Mouse (Mus musculus) forebrain, embryonic 10.5 days (tissue): ENCODE results near the gene Gtf2h4. TPM values are rescaled to one million over a fixed set of nuclear protein-coding genes. Genes with fewer than 3 reads are reported as not detected.
A peak's percentile ranks its signal among the peaks of the same experiment; 100 is the strongest.

ENCODE experiments used
- DNase-seq: peaks from one replicate; pipeline ENCODE4 v3.0.0-alpha.2; 2017; ENCODE audit warnings: low spot score; ENCODE audit errors: extremely low spot score
- H3K27ac ChIP-seq: fragments of 300-500 bp; sonication (generic); 2 replicates; pipeline ENCODE4 v1.5.1; 2016; ENCODE audit warnings: mild to moderate bottlenecking
- H3K27me3 ChIP-seq: fragments of 300-500 bp; sonication (generic); 2 replicates; pipeline ENCODE4 v1.6.1; 2016; ENCODE audit warnings: mild to moderate bottlenecking; ENCODE audit not compliant: poor library complexity, severe bottlenecking
- H3K36me3 ChIP-seq: fragments of 300-500 bp; sonication (generic); replicated peaks from 2 replicates; pipeline ENCODE4 v1.6.1; 2016; ENCODE audit warnings: mild to moderate bottlenecking, moderate library complexity
- H3K4me1 ChIP-seq: fragments of 300-500 bp; sonication (generic); 2 replicates; pipeline ENCODE4 v1.6.1; 2016
- H3K4me3 ChIP-seq: fragments of 300-500 bp; sonication (generic); 2 replicates; pipeline ENCODE4 v1.5.1; 2016; ENCODE audit warnings: mild to moderate bottlenecking, moderate library complexity
- H3K9me3 ChIP-seq: fragments of 300-500 bp; sonication (generic); 2 replicates; pipeline ENCODE4 v1.6.1; 2016; ENCODE audit warnings: mild to moderate bottlenecking, moderate library complexity
- WGBS: fragments of 180-500 bp; shearing (Covaris S2); methylation state at CpG from one replicate; pipeline ENCODE4 v1.1.7; 2016; 5-methylcytosine and 5-hydroxymethylcytosine counted together
- polyA plus RNA-seq: library from polyadenylated mRNA; unstranded; fragments of >200 nt; fragmentation: Nextera tagmentation; extraction: Ambion mirVana; gene quantifications from 2 replicates; pipeline ENCODE4 v1.2.1, GENCODE M21; 2016

Gene Gtf2h4
- polyA plus RNA-seq, 1 experiment from 2014 or later: 59.3 TPM

- Histone ChIP-seq H3K36me3 (peaks cover 94% of the 10 kb centered on the region), H3K4me1 (peaks cover 10% of the 10 kb centered on the region), H3K4me3 (no peak overlapping the region), H3K9me3 (peaks cover 10% of the 10 kb centered on the region), H3K27ac (no peak overlapping the region), H3K27me3 (peaks cover 1% of the 10 kb centered on the region; the same call in 1 of the 2 replicates)
- no peak for DNase-seq
- 86% methylated on average over 4 of the region's 4 CpGs for WGBS
These were observed 18.8 kb upstream of the Gtf2h4 start for GRCm38 (mm10) chr17:35692368-35692767.

GRCm38 (mm10) chr17:35691811-35692210, 18.3 kb upstream of the Gtf2h4 start:
- no peak for DNase-seq
- Histone ChIP-seq H3K27me3 (no peaks in the 10 kb centered on the region), H3K36me3 (peaks cover 99% of the 10 kb centered on the region), H3K4me1 (peaks cover 4% of the 10 kb centered on the region), H3K9me3 (peaks cover 10% of the 10 kb centered on the region), H3K27ac (no peak overlapping the region), H3K4me3 (no peak overlapping the region; the same call in 1 of the 2 replicates)
- 88% methylated on average over 4 of the region's 4 CpGs for WGBS

- Histone ChIP-seq H3K27me3 (no peaks in the 10 kb centered on the region), H3K9me3 (peaks cover 2% of the 10 kb centered on the region; the same call in 1 of the 2 replicates), H3K36me3 (peaks cover 99% of the 10 kb centered on the region), H3K4me1 (peaks cover 12% of the 10 kb centered on the region), H3K27ac (no peak overlapping the region), H3K4me3 (no peak overlapping the region)
- no peak for DNase-seq
- 94% methylated on average over 18 of the region's 18 CpGs for WGBS
These were observed 16.6 kb upstream of the Gtf2h4 start for GRCm38 (mm10) chr17:35689936-35690645.

- no peak for DNase-seq
- no peak overlapping the region for H3K27ac ChIP-seq
- 93% methylated on average over 25 of the region's 25 CpGs for WGBS
- peaks cover 100% of the 10 kb centered on the region for H3K36me3 ChIP-seq
- H3K4me3 ChIP-seq: no peak overlapping the region
- no peaks in the 10 kb centered on the region for H3K27me3 ChIP-seq
- H3K4me1 ChIP-seq: peaks cover 13% of the 10 kb centered on the region
- H3K9me3 ChIP-seq: no peaks in the 10 kb centered on the region
These were observed 15.0 kb upstream of the Gtf2h4 start for GRCm38 (mm10) chr17:35688347-35689175.

- 84% methylated on average over 9 of the region's 9 CpGs for WGBS
- DNase-seq: no peak
- Histone ChIP-seq H3K27me3 (no peaks in the 10 kb centered on the region), H3K4me3 (no peak overlapping the region), H3K27ac (0 out of 2 replicates have a peak overlapping the region, but pooled peaks have one; percentile 44), H3K36me3 (peaks cover 100% of the 10 kb centered on the region), H3K9me3 (no peaks in the 10 kb centered on the region), H3K4me1 (peaks cover 13% of the 10 kb centered on the region)
These were observed 11.5 kb upstream of the Gtf2h4 start for GRCm38 (mm10) chr17:35685061-35685460.

GRCm38 (mm10) chr17:35681986-35682385, 8.4 kb upstream of the Gtf2h4 start:
- Histone ChIP-seq H3K4me1 (peaks cover 13% of the 10 kb centered on the region), H3K4me3 (no peak overlapping the region), H3K36me3 (peaks cover 77% of the 10 kb centered on the region), H3K9me3 (no peaks in the 10 kb centered on the region), H3K27me3 (no peaks in the 10 kb centered on the region), H3K27ac (no peak overlapping the region)
- 89% methylated on average over 13 of the region's 13 CpGs for WGBS
- DNase-seq: no peak

- peaks cover 63% of the 10 kb centered on the region for H3K36me3 ChIP-seq
- no peaks in the 10 kb centered on the region for H3K27me3 ChIP-seq
- peaks cover 5% of the 10 kb centered on the region; the same call in 1 of the 2 replicates for H3K4me1 ChIP-seq
- H3K27ac ChIP-seq: no peak overlapping the region
- DNase-seq: no peak
- WGBS: 69% methylated on average over 6 of the region's 6 CpGs
- H3K4me3 ChIP-seq: no peak overlapping the region
- no peaks in the 10 kb centered on the region for H3K9me3 ChIP-seq
These were observed 7.1 kb upstream of the Gtf2h4 start for GRCm38 (mm10) chr17:35680591-35680990.

- Histone ChIP-seq H3K36me3 (peaks cover 24% of the 10 kb centered on the region), H3K9me3 (no peaks in the 10 kb centered on the region), H3K4me1 (peaks cover 22% of the 10 kb centered on the region), H3K4me3 (peak overlapping the region; percentile 76), H3K27me3 (no peaks in the 10 kb centered on the region), H3K27ac (no peak overlapping the region)
- 87% methylated on average over 6 of the region's 6 CpGs for WGBS
- DNase-seq: no peak
These were observed 1.0 kb downstream of the Gtf2h4 start for GRCm38 (mm10) chr17:35672527-35672926.

- Histone ChIP-seq H3K9me3 (no peaks in the 10 kb centered on the region), H3K36me3 (peaks cover 24% of the 10 kb centered on the region), H3K4me1 (peaks cover 25% of the 10 kb centered on the region), H3K27me3 (no peaks in the 10 kb centered on the region), H3K27ac (no peak overlapping the region), H3K4me3 (no peak overlapping the region)
- WGBS: 92% methylated on average over 6 of the region's 6 CpGs
- DNase-seq: no peak
These were observed 1.7 kb downstream of the Gtf2h4 start for GRCm38 (mm10) chr17:35671846-35672245.

- no peaks in the 10 kb centered on the region for H3K27me3 ChIP-seq
- H3K4me1 ChIP-seq: peaks cover 39% of the 10 kb centered on the region
- DNase-seq: no peak
- no peak overlapping the region for H3K27ac ChIP-seq
- no peak overlapping the region for H3K4me3 ChIP-seq
- WGBS: 93% methylated on average over 9 of the region's 9 CpGs
- H3K36me3 ChIP-seq: peaks cover 37% of the 10 kb centered on the region
- no peaks in the 10 kb centered on the region for H3K9me3 ChIP-seq
These were observed 3.8 kb downstream of the Gtf2h4 start for GRCm38 (mm10) chr17:35669731-35670130.

- WGBS: under 1% methylated on average over 61 of the region's 61 CpGs
- DNase-seq: peak; percentile 95
- peaks cover 57% of the 10 kb centered on the region for H3K36me3 ChIP-seq
These were observed 6.0 kb downstream of the Gtf2h4 start, which contains the start of gene Vars2 for GRCm38 (mm10) chr17:35667334-35668065. TSS of gene Vars2 (minus strand) at chr17:35667592.

GRCm38 (mm10) chr17:35666851-35667256, 6.7 kb downstream of the Gtf2h4 start:
- peak overlapping the region; percentile 60 for H3K4me3 ChIP-seq
- peak overlapping the region; percentile 94 for H3K27ac ChIP-seq
- H3K36me3 ChIP-seq: peaks cover 60% of the 10 kb centered on the region
- DNase-seq: peak; percentile 67
- H3K4me1 ChIP-seq: peaks cover 26% of the 10 kb centered on the region
- no peaks in the 10 kb centered on the region for H3K27me3 ChIP-seq
- WGBS: 3% methylated on average over 13 of the region's 13 CpGs
- no peaks in the 10 kb centered on the region for H3K9me3 ChIP-seq

More at GRCm38 (mm10) chr17:35667334-35668065, 6.0 kb downstream of the Gtf2h4 start, which contains the start of gene Vars2:
- no peaks in the 10 kb centered on the region for H3K9me3 ChIP-seq
- no peaks in the 10 kb centered on the region for H3K27me3 ChIP-seq
- H3K4me3 ChIP-seq: peak within 1 kb of the TSS; percentile 60
- peaks cover 31% of the 10 kb centered on the region for H3K4me1 ChIP-seq
- H3K27ac ChIP-seq: peak within 1 kb of the TSS; percentile 94
